Mouse (Mus musculus): ENCODE data around the gene Slfn9. TPM values are rescaled to one million over a fixed set of nuclear protein-coding genes. Genes with fewer than 3 reads are reported as not detected.
"Not testable (repeated sequence)": the region's sequence is repeated elsewhere in the genome, so short reads cannot be mapped to it uniquely, and the experiment has no call there.

Slfn9 gene
- polyA plus RNA-seq (2012; ENCODE audit: insufficient read depth, insufficient read length, missing spikeins): 19.8 and 21.1 TPM in 2 replicates

- Histone ChIP-seq H3K27ac (ENCODE audit: insufficient read depth, low read depth, low read length) (peak within 1 kb of the TSS; percentile 72), H3K4me3 (ENCODE audit: insufficient read depth, low read length) (peak within 1 kb of the TSS; percentile 70), H3K4me1 (ENCODE audit: control insufficient read depth, insufficient read depth, low read length) (peaks cover 15% of the 10 kb centered on the region)
- no peak; the same call in 1 of the 2 replicates for TF ChIP-seq CTCF (IDR thresholded peaks at IDR 0.05; ENCODE audit: low read depth, low read length)
- no peak for TF ChIP-seq POLR2A (IDR thresholded peaks at IDR 0.05; ENCODE audit: borderline replicate concordance, low read depth, low read length)
These were observed at the start of gene Slfn9 for GRCm38 (mm10) chr11:82991469-82992166. Gene Slfn9 (minus strand): TSS chr11:82991830.

GRCm38 (mm10) chr11:83041000-83041399, 49.4 kb upstream of the Slfn9 start:
- TF ChIP-seq CTCF (IDR thresholded peaks at IDR 0.05; ENCODE audit: low read depth, low read length) (no peak), POLR2A (IDR thresholded peaks at IDR 0.05; ENCODE audit: borderline replicate concordance, low read depth, low read length) (no peak)
- H3K27ac ChIP-seq (ENCODE audit: insufficient read depth, low read depth, low read length): no peak overlapping the region
- no peak overlapping the region for H3K4me3 ChIP-seq (ENCODE audit: insufficient read depth, low read length)
- peaks cover 27% of the 10 kb centered on the region for H3K4me1 ChIP-seq (ENCODE audit: control insufficient read depth, insufficient read depth, low read length)

GRCm38 (mm10) chr11:83040325-83040724, 48.7 kb upstream of the Slfn9 start:
- H3K27ac ChIP-seq (ENCODE audit: insufficient read depth, low read depth, low read length): peak overlapping the region; percentile 95
- H3K4me1 ChIP-seq (ENCODE audit: control insufficient read depth, insufficient read depth, low read length): peaks cover 27% of the 10 kb centered on the region
- TF ChIP-seq POLR2A (IDR thresholded peaks at IDR 0.05; ENCODE audit: borderline replicate concordance, low read depth, low read length) (no peak), CTCF (IDR thresholded peaks at IDR 0.05; ENCODE audit: low read depth, low read length) (no peak)
- peak overlapping the region; percentile 78 for H3K4me3 ChIP-seq (ENCODE audit: insufficient read depth, low read length)

- TF ChIP-seq POLR2A (IDR thresholded peaks at IDR 0.05; ENCODE audit: borderline replicate concordance, low read depth, low read length): no peak
- no peak for TF ChIP-seq CTCF (IDR thresholded peaks at IDR 0.05; ENCODE audit: low read depth, low read length)
- Histone ChIP-seq H3K4me1 (ENCODE audit: control insufficient read depth, insufficient read depth, low read length) (peaks cover 21% of the 10 kb centered on the region), H3K27ac (ENCODE audit: insufficient read depth, low read depth, low read length) (peak overlapping the region; percentile 95), H3K4me3 (ENCODE audit: insufficient read depth, low read length) (peak overlapping the region; percentile 78)
These were observed 48.2 kb upstream of the Slfn9 start for GRCm38 (mm10) chr11:83039796-83040195.

GRCm38 (mm10) chr11:83039156-83039555, 47.5 kb upstream of the Slfn9 start:
- Histone ChIP-seq H3K27ac (ENCODE audit: insufficient read depth, low read depth, low read length) (peak overlapping the region; percentile 95), H3K4me3 (ENCODE audit: insufficient read depth, low read length) (peak overlapping the region; percentile 78)

GRCm38 (mm10) chr11:83038686-83039085, 47.1 kb upstream of the Slfn9 start:
- Histone ChIP-seq H3K4me1 (ENCODE audit: control insufficient read depth, insufficient read depth, low read length) (peaks cover 12% of the 10 kb centered on the region), H3K27ac (ENCODE audit: insufficient read depth, low read depth, low read length) (peak overlapping the region; percentile 55), H3K4me3 (ENCODE audit: insufficient read depth, low read length) (peak overlapping the region; percentile 14; the same call in 1 of the 2 replicates)

More at GRCm38 (mm10) chr11:83039156-83039555, 47.5 kb upstream of the Slfn9 start:
- H3K4me1 ChIP-seq (ENCODE audit: control insufficient read depth, insufficient read depth, low read length): peaks cover 17% of the 10 kb centered on the region
- no peak for TF ChIP-seq CTCF (IDR thresholded peaks at IDR 0.05; ENCODE audit: low read depth, low read length)
- no peak for TF ChIP-seq POLR2A (IDR thresholded peaks at IDR 0.05; ENCODE audit: borderline replicate concordance, low read depth, low read length)

- Histone ChIP-seq H3K27ac (ENCODE audit: insufficient read depth, low read depth, low read length) (peak within 1 kb of the TSS; percentile 96), H3K4me3 (ENCODE audit: insufficient read depth, low read length) (peak within 1 kb of the TSS; percentile 62), H3K4me1 (ENCODE audit: control insufficient read depth, insufficient read depth, low read length) (peaks cover 9% of the 10 kb centered on the region)
- TF ChIP-seq CTCF (IDR thresholded peaks at IDR 0.05; ENCODE audit: low read depth, low read length): no peak
- TF ChIP-seq POLR2A (IDR thresholded peaks at IDR 0.05; ENCODE audit: borderline replicate concordance, low read depth, low read length): no peak
These were observed 29.0 kb upstream of the Slfn9 start, which contains the start of gene Slfn8 for GRCm38 (mm10) chr11:83020621-83021020. Gene Slfn8 (minus strand): TSS chr11:83020810.

- Histone ChIP-seq H3K27ac (ENCODE audit: insufficient read depth, low read depth, low read length) (peak overlapping the region; percentile 96), H3K4me3 (ENCODE audit: insufficient read depth, low read length) (peak overlapping the region; percentile 62)
- not testable (repeated sequence) for H3K4me1 ChIP-seq (ENCODE audit: control insufficient read depth, insufficient read depth, low read length)
These were observed 28.2 kb upstream of the Slfn9 start for GRCm38 (mm10) chr11:83019561-83020519.

GRCm38 (mm10) chr11:83016093-83016492, 24.5 kb upstream of the Slfn9 start:
- Histone ChIP-seq H3K4me3 (ENCODE audit: insufficient read depth, low read length) (no peak overlapping the region), H3K4me1 (ENCODE audit: control insufficient read depth, insufficient read depth, low read length) (peaks cover 9% of the 10 kb centered on the region)
- TF ChIP-seq POLR2A (IDR thresholded peaks at IDR 0.05; ENCODE audit: borderline replicate concordance, low read depth, low read length): no peak
- no peak for TF ChIP-seq CTCF (IDR thresholded peaks at IDR 0.05; ENCODE audit: low read depth, low read length)

GRCm38 (mm10) chr11:83013356-83013755, 21.7 kb upstream of the Slfn9 start:
- Histone ChIP-seq H3K27ac (ENCODE audit: insufficient read depth, low read depth, low read length) (no peak overlapping the region), H3K4me3 (ENCODE audit: insufficient read depth, low read length) (no peak overlapping the region), H3K4me1 (ENCODE audit: control insufficient read depth, insufficient read depth, low read length) (peaks cover 3% of the 10 kb centered on the region)
- TF ChIP-seq POLR2A (IDR thresholded peaks at IDR 0.05; ENCODE audit: borderline replicate concordance, low read depth, low read length): no peak
- no peak for TF ChIP-seq CTCF (IDR thresholded peaks at IDR 0.05; ENCODE audit: low read depth, low read length)

More at GRCm38 (mm10) chr11:83016093-83016492, 24.5 kb upstream of the Slfn9 start:
- no peak overlapping the region for H3K27ac ChIP-seq (ENCODE audit: insufficient read depth, low read depth, low read length)

GRCm38 (mm10) chr11:82990612-82991385, 831 bp downstream of the Slfn9 start:
- peaks cover 18% of the 10 kb centered on the region for H3K4me1 ChIP-seq (ENCODE audit: control insufficient read depth, insufficient read depth, low read length)
- H3K27ac ChIP-seq (ENCODE audit: insufficient read depth, low read depth, low read length): peak overlapping the region; percentile 72

More at GRCm38 (mm10) chr11:82990612-82991385, 831 bp downstream of the Slfn9 start:
- peak overlapping the region; percentile 70 for H3K4me3 ChIP-seq (ENCODE audit: insufficient read depth, low read length)
